Mouse (Mus musculus) forebrain, embryonic 12.5 days (tissue): ENCODE data around the gene Fam131c. TPM values are rescaled to one million over a fixed set of nuclear protein-coding genes. Genes with fewer than 3 reads are reported as not detected.

ENCODE experiments used
- ATAC-seq: fragments of 200-750 bp; cut with Nextera tagmentation; 2 replicates; pipeline ENCODE4 v1.8.0; 2017; ENCODE audit warnings: moderate TSS enrichment; ENCODE audit not compliant: low FRiP score
- H3K27ac ChIP-seq: fragments of 300-500 bp; sonication (generic); 2 replicates; pipeline ENCODE4 v1.5.1; 2016; ENCODE audit warnings: mild to moderate bottlenecking
- H3K27me3 ChIP-seq: fragments of 300-500 bp; sonication (generic); 2 replicates; pipeline ENCODE4 v1.6.1; 2016; ENCODE audit warnings: mild to moderate bottlenecking
- H3K36me3 ChIP-seq: fragments of 300-500 bp; sonication (generic); replicated peaks from 2 replicates; pipeline ENCODE4 v1.6.1; 2016; ENCODE audit warnings: mild to moderate bottlenecking
- H3K4me1 ChIP-seq: fragments of 300-500 bp; sonication (generic); 2 replicates; pipeline ENCODE4 v1.6.1; 2016
- H3K4me2 ChIP-seq: fragments of 300-500 bp; sonication (generic); 2 replicates; pipeline ENCODE4 v1.6.1; 2016; ENCODE audit warnings: mild to moderate bottlenecking, moderate library complexity
- H3K4me3 ChIP-seq: fragments of 300-500 bp; sonication (generic); replicated peaks from 2 replicates; pipeline ENCODE4 v1.5.1; 2016; ENCODE audit warnings: mild to moderate bottlenecking
- H3K9ac ChIP-seq: fragments of 300-500 bp; sonication (generic); 2 replicates; pipeline ENCODE4 v1.6.1; 2016; ENCODE audit warnings: mild to moderate bottlenecking
- H3K9me3 ChIP-seq: fragments of 300-500 bp; sonication (generic); 2 replicates; pipeline ENCODE4 v1.6.1; 2016
- WGBS: fragments of 180-500 bp; shearing (Covaris S2); methylation state at CpG from one replicate; pipeline ENCODE4 v1.1.7; 2016; 5-methylcytosine and 5-hydroxymethylcytosine counted together
- polyA plus RNA-seq: library from polyadenylated mRNA; unstranded; fragments of >200 nt; fragmentation: Nextera tagmentation; extraction: Ambion mirVana; gene quantifications from 2 replicates; pipeline ENCODE4 v1.2.1, GENCODE M21; 2016

Gene Fam131c
- polyA plus RNA-seq, 1 experiment from 2014 or later: 1.00 TPM

DNA sequence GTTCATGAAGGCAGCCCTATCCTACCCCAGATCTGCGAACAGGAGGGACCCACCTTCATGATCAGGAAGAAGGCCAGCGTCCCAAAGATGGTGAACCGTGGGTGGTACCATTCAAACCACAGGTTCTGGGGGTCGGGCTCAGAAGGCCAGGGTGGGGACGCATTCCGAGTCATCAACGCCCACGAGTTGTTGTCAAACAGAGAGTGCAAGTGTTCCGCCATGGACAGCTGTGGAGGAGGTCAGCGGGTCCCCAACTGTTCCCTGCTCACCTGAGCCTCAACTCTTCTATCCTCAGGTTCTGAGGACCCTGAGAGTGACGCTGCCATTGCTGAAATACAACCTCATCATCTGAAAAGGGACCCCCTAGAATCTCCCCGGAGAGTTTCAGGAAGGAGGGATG is 23.3 kb downstream of the Fam131c start:
- H3K36me3 ChIP-seq: no peaks in the 10 kb centered on the region
- peaks cover 4% of the 10 kb centered on the region for H3K4me1 ChIP-seq
- ATAC-seq: no peak
- no peak overlapping the region for H3K4me2 ChIP-seq
- WGBS: 78% methylated on average over 12 of the region's 12 CpGs
- H3K4me3 ChIP-seq: no peak overlapping the region
- H3K9me3 ChIP-seq: no peaks in the 10 kb centered on the region
- H3K9ac ChIP-seq: no peak overlapping the region
- peaks cover 28% of the 10 kb centered on the region; the same call in 1 of the 2 replicates for H3K27me3 ChIP-seq
- no peak overlapping the region for H3K27ac ChIP-seq

GRCm38 (mm10) chr4:141394751-141395150 is 26.7 kb downstream of the Fam131c start:
- no peak for ATAC-seq
- Histone ChIP-seq H3K9me3 (no peaks in the 10 kb centered on the region), H3K4me1 (peaks cover 4% of the 10 kb centered on the region), H3K4me3 (no peak overlapping the region), H3K27me3 (peaks cover 36% of the 10 kb centered on the region; the same call in 1 of the 2 replicates), H3K27ac (no peak overlapping the region), H3K9ac (no peak overlapping the region; the same call in 1 of the 2 replicates), H3K4me2 (peak overlapping the region; percentile 19; the same call in 1 of the 2 replicates), H3K36me3 (no peaks in the 10 kb centered on the region)
- WGBS: 22% methylated on average over 16 of the region's 16 CpGs

DNA sequence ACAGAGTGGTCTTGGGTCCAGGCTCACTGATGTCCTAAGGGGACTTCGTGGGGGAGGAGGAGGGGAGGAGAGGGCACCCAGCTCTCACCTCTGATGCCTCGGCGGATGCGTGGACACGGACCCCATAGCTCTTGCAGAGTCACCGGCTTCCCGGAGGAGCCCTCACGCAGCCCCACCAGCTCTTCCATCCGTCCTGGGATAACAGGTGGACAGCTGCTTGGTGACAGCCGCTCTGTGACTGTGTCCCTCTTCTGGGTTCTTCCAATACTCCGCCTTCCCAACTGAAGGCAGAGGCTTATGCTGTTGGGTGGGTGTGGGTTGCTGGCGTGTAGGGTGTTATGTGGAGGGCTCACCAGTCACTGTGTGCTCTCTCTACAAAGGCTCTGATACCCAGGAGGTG is 29.8 kb downstream of the Fam131c start:
- Histone ChIP-seq H3K4me2 (no peak overlapping the region), H3K27me3 (peaks cover 21% of the 10 kb centered on the region; the same call in 1 of the 2 replicates), H3K9me3 (no peaks in the 10 kb centered on the region), H3K27ac (no peak overlapping the region), H3K4me3 (no peak overlapping the region), H3K9ac (no peak overlapping the region), H3K36me3 (no peaks in the 10 kb centered on the region), H3K4me1 (peaks cover 4% of the 10 kb centered on the region)
- 81% methylated on average over 12 of the region's 12 CpGs for WGBS
- no peak for ATAC-seq

DNA sequence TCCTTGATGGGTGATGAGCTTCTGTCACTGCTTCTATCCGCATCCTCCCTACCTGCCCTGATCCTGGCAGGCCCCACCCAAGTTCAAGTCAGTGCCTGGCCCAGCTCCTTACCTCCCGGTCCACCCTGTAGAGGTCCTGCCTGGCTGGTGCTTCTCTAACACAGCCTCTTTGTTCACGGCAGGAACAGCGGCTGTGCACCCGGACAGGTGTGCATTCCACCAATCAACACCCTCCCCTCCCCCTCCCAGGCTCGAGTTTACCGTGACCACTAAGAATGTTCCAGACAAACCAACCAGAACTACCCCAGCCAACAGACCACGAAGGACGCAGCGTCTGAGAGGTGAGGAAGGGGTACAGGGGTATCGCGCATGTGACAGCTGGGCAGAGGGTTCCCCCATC is 30.5 kb downstream of the Fam131c start, which contains the start of gene Clcnka:
Gene Clcnka (minus strand): TSS at position 180 of the 400 bp plus-strand sequence.
- H3K36me3 ChIP-seq: no peaks in the 10 kb centered on the region
- no peak for ATAC-seq
- WGBS: 75% methylated on average over 12 of the region's 12 CpGs
- no peaks in the 10 kb centered on the region for H3K9me3 ChIP-seq
- no peak within 1 kb of the TSS for H3K4me3 ChIP-seq
- peaks cover 18% of the 10 kb centered on the region; the same call in 1 of the 2 replicates for H3K27me3 ChIP-seq
- no peak within 1 kb of the TSS for H3K27ac ChIP-seq
- peaks cover 4% of the 10 kb centered on the region for H3K4me1 ChIP-seq
- H3K4me2 ChIP-seq: no peak within 1 kb of the TSS
- H3K9ac ChIP-seq: no peak within 1 kb of the TSS

GRCm38 (mm10) chr4:141400171-141400570 is 32.2 kb downstream of the Fam131c start:
- H3K27ac ChIP-seq: no peak overlapping the region
- no peak overlapping the region for H3K9ac ChIP-seq
- no peaks in the 10 kb centered on the region for H3K9me3 ChIP-seq
- H3K27me3 ChIP-seq: peaks cover 23% of the 10 kb centered on the region; the same call in 1 of the 2 replicates
- no peak for ATAC-seq
- peaks cover 6% of the 10 kb centered on the region for H3K4me1 ChIP-seq
- H3K4me2 ChIP-seq: no peak overlapping the region
- 85% methylated on average over 15 of the region's 15 CpGs for WGBS
- no peaks in the 10 kb centered on the region for H3K36me3 ChIP-seq
- no peak overlapping the region for H3K4me3 ChIP-seq

GRCm38 (mm10) chr4:141404518-141405313 is 36.7 kb downstream of the Fam131c start:
- 15% methylated on average over 15 of the region's 15 CpGs for WGBS
- Histone ChIP-seq H3K9ac (peak overlapping the region; percentile 33; the same call in 1 of the 2 replicates), H3K27me3 (peaks cover 29% of the 10 kb centered on the region; the same call in 1 of the 2 replicates), H3K4me2 (peak overlapping the region; percentile 32; the same call in 1 of the 2 replicates), H3K36me3 (no peaks in the 10 kb centered on the region), H3K9me3 (no peaks in the 10 kb centered on the region), H3K4me3 (no peak overlapping the region), H3K27ac (no peak overlapping the region), H3K4me1 (peaks cover 6% of the 10 kb centered on the region)
- ATAC-seq: peak; percentile 82

DNA sequence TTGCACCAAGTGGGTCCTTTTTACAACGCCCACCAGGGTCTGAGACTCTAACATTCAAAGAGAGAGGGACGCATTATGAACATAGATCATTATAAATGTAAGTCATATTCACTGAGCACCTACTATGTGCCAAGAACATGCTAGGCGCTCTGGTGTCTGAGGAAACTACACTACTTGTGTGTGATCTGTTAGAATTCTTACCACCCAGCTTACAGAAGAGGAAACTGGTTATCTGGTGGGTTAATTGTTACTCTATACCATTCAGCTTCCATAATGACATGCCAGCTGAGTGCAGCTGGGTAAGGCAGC is 37.2 kb downstream of the Fam131c start:
- 97% methylated on average over 3 of the region's 3 CpGs for WGBS
- H3K4me2 ChIP-seq: no peak overlapping the region
- H3K9ac ChIP-seq: no peak overlapping the region
- ATAC-seq: no peak
- no peaks in the 10 kb centered on the region for H3K36me3 ChIP-seq
- peaks cover 6% of the 10 kb centered on the region for H3K4me1 ChIP-seq
- no peaks in the 10 kb centered on the region for H3K9me3 ChIP-seq
- no peak overlapping the region for H3K27ac ChIP-seq
- peaks cover 30% of the 10 kb centered on the region; the same call in 1 of the 2 replicates for H3K27me3 ChIP-seq
- H3K4me3 ChIP-seq: no peak overlapping the region

DNA sequence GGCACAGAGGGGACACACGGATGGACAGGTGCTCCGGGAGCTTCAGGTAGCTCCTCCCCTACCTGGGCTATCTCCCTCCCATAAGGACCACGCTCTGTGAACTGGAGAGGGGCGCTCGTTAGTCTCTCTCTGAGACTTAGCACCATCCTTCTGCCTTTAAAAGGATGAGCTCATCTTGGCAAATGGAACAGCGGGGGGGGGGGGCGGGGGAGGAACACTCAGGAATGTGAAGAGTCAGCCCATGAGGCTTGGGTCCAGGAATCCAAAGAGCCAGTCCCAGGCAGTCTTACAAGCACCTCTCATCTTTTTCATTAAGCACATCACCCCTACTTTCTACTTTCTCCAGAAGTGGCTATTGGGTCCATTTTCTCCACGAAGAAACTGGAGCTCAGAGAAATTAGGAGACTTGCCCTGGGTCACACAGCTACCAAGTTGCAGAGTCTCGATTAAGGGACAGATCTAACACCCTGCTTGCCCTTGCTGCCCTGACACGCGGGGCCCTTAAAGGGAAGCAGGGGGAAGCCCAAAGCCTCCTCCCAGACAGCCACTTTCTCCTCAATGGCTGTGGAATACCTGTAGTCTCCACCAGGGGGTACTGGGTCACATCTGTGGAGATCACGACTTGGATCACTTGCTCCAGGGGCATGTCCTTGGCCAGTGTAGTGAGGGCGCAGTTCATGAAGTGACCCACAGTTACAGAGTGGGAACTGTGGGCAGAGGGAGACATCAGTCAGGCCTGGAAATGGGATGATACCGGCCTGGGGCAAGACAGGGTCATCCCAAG is 38.7 kb downstream of the Fam131c start:
- ATAC-seq: no peak
- H3K9me3 ChIP-seq: no peaks in the 10 kb centered on the region
- H3K36me3 ChIP-seq: no peaks in the 10 kb centered on the region
- no peak overlapping the region for H3K9ac ChIP-seq
- no peak overlapping the region for H3K27ac ChIP-seq
- no peak overlapping the region for H3K4me3 ChIP-seq
- peaks cover 6% of the 10 kb centered on the region for H3K4me1 ChIP-seq
- H3K27me3 ChIP-seq: peaks cover 36% of the 10 kb centered on the region
- WGBS: 54% methylated on average over 14 of the region's 14 CpGs
- no peak overlapping the region for H3K4me2 ChIP-seq

DNA sequence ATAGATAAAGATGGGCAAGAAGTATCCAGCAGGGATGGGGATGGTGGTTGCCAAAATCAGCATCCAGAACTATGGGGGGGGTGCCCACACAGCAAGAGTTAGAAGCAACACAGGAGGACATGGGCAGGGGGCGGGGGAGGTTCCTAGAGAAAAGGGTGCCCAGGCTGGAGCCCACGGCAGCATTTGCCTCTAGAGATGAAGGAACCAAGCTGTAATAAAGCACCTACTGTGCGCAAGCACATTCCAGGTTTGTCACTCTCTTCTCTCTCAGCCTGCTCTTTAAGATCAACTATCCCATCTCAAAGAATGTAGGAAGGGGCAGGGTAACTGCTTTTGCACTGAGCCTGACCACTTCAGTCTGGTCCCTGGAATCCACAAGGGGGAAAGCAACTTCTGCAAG is 40.6 kb downstream of the Fam131c start:
- peaks cover 6% of the 10 kb centered on the region for H3K4me1 ChIP-seq
- H3K9ac ChIP-seq: no peak overlapping the region
- no peak for ATAC-seq
- no peaks in the 10 kb centered on the region for H3K36me3 ChIP-seq
- no peak overlapping the region for H3K4me3 ChIP-seq
- peaks cover 40% of the 10 kb centered on the region for H3K27me3 ChIP-seq
- H3K9me3 ChIP-seq: no peaks in the 10 kb centered on the region
- H3K27ac ChIP-seq: no peak overlapping the region
- 89% methylated on average over 3 of the region's 3 CpGs for WGBS
- no peak overlapping the region for H3K4me2 ChIP-seq

- Histone ChIP-seq H3K4me3 (no peak overlapping the region), H3K9me3 (no peaks in the 10 kb centered on the region), H3K9ac (no peak overlapping the region), H3K27ac (no peak overlapping the region), H3K27me3 (peaks cover 34% of the 10 kb centered on the region), H3K4me1 (no peaks in the 10 kb centered on the region), H3K36me3 (no peaks in the 10 kb centered on the region), H3K4me2 (no peak overlapping the region)
- no peak for ATAC-seq
- 21% methylated on average over 22 of the region's 22 CpGs for WGBS
Observed at GRCm38 (mm10) chr4:141411430-141411992, 43.5 kb downstream of the Fam131c start.

- 69% methylated on average over 7 of the region's 7 CpGs for WGBS
- Histone ChIP-seq H3K4me3 (no peak within 1 kb of the TSS), H3K9me3 (no peaks in the 10 kb centered on the region), H3K36me3 (no peaks in the 10 kb centered on the region), H3K4me1 (no peaks in the 10 kb centered on the region), H3K9ac (no peak within 1 kb of the TSS), H3K4me2 (no peak within 1 kb of the TSS), H3K27ac (no peak within 1 kb of the TSS), H3K27me3 (peaks cover 22% of the 10 kb centered on the region)
- ATAC-seq: no peak
Observed at GRCm38 (mm10) chr4:141415924-141416323, 47.9 kb downstream of the Fam131c start, which contains the start of gene Clcnkb. Clcnkb (minus strand) TSS chr4:141416014.
